Mouse (Mus musculus): ENCODE measurements around the gene Gm28635. TPM values are rescaled to one million over a fixed set of nuclear protein-coding genes. Genes with fewer than 3 reads are reported as not detected.

Gm28635 gene
- polyA plus RNA-seq, 1 experiment from 2014 or later, result not detected

DNA sequence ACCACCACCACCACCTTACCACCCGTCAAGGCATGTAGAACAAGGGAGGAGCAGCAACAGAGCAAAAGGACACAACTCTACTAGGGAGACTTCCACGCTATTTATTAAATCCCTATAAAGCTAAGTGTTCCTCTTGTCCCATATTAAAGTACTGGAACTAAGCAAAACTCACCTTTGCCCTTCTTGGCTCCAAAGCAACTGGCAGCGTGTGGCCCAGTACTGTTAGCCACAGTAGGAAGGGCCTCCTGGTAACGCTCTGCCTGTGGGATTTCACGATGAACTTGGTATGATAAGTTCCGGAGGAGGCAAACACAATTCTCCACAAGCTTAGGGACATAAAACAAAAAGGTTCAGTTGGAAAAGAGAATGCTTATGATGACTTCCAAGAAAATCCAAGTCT lies 65.1 kb downstream of the Gm28635 start:
- 98% methylated on average over 6 of the region's 6 CpGs for WGBS
- no peaks in the 10 kb centered on the region for H3K27me3 ChIP-seq (replicated peaks)
- H3K4me2 ChIP-seq, result no peak overlapping the region
- H3K36me3 ChIP-seq, result peaks cover 89% of the 10 kb centered on the region
- no peak for ATAC-seq (ENCODE audit: low FRiP score)
- H3K9ac ChIP-seq (replicated peaks), result no peak overlapping the region
- H3K27ac ChIP-seq (replicated peaks), result no peak overlapping the region
- no peak overlapping the region for H3K4me3 ChIP-seq (replicated peaks)
- H3K4me1 ChIP-seq, result no peaks in the 10 kb centered on the region
- H3K9me3 ChIP-seq (replicated peaks), result no peaks in the 10 kb centered on the region

DNA sequence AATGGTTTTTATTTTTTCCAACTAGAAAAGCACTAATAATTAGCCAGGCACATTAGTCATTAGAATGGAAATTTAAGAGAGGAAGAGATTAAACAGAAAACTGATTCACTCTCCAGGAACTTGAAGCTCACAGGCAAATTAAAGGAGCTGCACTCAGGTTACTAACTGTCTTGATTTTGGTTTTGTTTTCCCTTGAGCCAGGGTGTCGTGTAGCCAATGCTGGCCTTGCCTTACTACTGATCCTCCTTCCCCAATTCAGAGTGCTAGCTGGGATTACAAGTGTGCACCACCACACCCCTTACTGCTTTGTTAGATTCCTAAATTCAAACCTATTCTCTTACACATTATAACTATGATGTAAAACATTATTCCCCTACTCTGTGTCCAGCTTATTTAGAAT lies 70.0 kb downstream of the Gm28635 start:
- ATAC-seq (ENCODE audit: low FRiP score), result no peak
- Histone ChIP-seq H3K9me3 (replicated peaks) (no peaks in the 10 kb centered on the region), H3K4me2 (no peak overlapping the region), H3K36me3 (peaks cover 84% of the 10 kb centered on the region), H3K27ac (replicated peaks) (no peak overlapping the region), H3K4me1 (no peaks in the 10 kb centered on the region), H3K9ac (replicated peaks) (no peak overlapping the region), H3K4me3 (replicated peaks) (no peak overlapping the region), H3K27me3 (replicated peaks) (no peaks in the 10 kb centered on the region)
- WGBS, result 88% methylated on average over 1 of the region's 1 CpGs

DNA sequence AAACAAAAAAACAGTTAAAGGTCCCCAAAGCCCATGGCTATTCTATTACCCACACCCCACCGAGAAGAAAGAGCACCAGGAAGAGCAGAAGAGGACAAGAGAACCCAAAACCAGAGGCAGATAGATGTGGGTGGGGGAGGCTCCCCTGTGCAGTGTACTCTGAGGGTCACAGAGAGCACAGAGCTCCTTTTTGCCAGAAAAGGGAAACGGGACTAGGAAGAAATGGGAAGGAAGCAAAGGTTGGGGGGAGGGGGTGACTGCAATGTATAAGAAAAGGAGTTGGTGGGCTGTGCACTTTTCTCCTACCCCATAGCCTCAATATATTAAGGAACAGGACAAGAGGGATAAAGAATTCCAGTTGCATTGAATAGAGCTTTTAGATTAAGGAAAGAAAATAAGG lies 76.9 kb downstream of the Gm28635 start:
- Histone ChIP-seq H3K36me3 (peaks cover 64% of the 10 kb centered on the region), H3K9me3 (replicated peaks) (no peaks in the 10 kb centered on the region), H3K4me3 (replicated peaks) (no peak overlapping the region), H3K9ac (replicated peaks) (no peak overlapping the region), H3K27ac (replicated peaks) (no peak overlapping the region), H3K4me2 (no peak overlapping the region), H3K4me1 (no peaks in the 10 kb centered on the region), H3K27me3 (replicated peaks) (no peaks in the 10 kb centered on the region)
- WGBS, result 88% methylated on average over 2 of the region's 2 CpGs
- ATAC-seq (ENCODE audit: low FRiP score), result no peak

DNA sequence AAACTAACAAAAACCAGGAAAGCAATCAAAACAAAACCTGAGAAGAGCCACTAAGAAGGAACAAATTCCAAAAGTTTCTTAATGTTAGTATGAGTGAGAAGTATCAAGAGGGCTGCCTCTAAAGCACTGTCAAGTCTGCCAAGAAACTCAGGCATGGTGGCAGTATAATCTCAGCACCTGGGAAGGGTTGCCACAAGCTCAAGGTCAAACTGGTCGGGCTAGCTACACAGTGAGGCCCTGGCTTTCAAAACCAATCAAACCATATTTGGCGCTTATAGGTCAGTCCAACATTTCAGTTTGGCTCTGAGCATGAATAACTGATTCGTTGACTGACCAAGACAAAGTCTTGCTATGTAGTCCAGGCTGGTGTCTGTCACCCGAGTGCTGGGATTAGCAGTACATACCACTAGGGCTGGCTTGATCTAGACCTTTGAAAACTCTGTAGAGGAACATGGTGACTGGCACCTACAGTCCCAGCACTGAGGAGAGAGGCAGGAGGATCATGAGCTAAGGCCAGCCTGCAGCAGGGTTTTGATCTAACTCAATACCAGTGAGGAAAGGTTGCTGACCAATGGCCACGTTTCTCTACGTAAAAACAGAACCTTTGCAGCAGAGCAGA lies 78.5 kb downstream of the Gm28635 start:
- no peak for ATAC-seq (ENCODE audit: low FRiP score)
- no peak overlapping the region for H3K9ac ChIP-seq (replicated peaks)
- 97% methylated on average over 6 of the region's 6 CpGs for WGBS
- no peaks in the 10 kb centered on the region for H3K9me3 ChIP-seq (replicated peaks)
- no peaks in the 10 kb centered on the region for H3K27me3 ChIP-seq (replicated peaks)
- H3K4me3 ChIP-seq (replicated peaks), result no peak overlapping the region
- no peak overlapping the region for H3K4me2 ChIP-seq
- no peak overlapping the region for H3K27ac ChIP-seq (replicated peaks)
- H3K36me3 ChIP-seq, result peaks cover 51% of the 10 kb centered on the region
- no peaks in the 10 kb centered on the region for H3K4me1 ChIP-seq

DNA sequence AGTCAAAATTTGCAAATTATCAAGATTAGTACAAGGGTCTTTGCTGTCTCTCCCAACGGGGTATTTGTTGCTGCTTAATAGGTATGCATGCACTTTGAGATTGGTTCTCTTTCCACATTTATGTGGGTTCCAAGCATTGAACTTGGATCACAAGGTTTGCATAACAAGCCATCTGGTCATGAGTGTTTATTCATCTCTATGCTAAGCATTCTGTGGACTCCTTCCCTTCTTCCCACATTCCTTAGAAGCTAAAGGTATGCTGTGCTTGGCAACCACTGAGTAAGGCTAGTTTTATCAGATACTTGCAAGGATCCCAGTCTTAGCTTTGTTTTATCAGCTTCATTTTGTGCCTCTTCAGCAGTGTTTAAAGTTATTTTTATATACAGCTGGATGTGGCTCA lies 80.7 kb downstream of the Gm28635 start:
- 100% methylated on average over 1 of the region's 1 CpGs for WGBS
- Histone ChIP-seq H3K9me3 (replicated peaks) (no peaks in the 10 kb centered on the region), H3K4me3 (replicated peaks) (no peak overlapping the region), H3K4me2 (no peak overlapping the region), H3K27me3 (replicated peaks) (no peaks in the 10 kb centered on the region), H3K9ac (replicated peaks) (no peak overlapping the region), H3K36me3 (peaks cover 29% of the 10 kb centered on the region), H3K4me1 (no peaks in the 10 kb centered on the region), H3K27ac (replicated peaks) (no peak overlapping the region)
- no peak for ATAC-seq (ENCODE audit: low FRiP score)

DNA sequence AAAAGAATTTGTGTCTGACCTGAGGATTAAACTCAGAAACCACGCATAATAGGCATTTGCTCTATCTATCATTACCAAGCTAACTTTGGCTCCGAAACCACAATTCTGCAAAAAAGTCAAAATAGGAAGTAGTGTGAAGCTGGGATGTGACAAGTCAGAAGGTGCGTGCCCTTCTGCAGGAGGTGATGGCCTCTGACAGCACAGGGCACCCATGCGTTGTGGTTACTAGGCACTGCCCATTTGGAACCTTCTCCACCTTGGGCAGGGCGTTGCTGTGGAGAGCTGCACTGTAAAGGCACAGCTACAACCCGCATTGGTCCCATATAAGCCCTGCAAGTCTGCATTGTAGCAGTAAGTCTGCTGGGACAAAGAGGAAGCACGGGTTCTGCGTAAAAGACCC lies 85.0 kb downstream of the Gm28635 start:
- WGBS, result 94% methylated on average over 8 of the region's 8 CpGs
- H3K9me3 ChIP-seq (replicated peaks), result no peaks in the 10 kb centered on the region
- no peaks in the 10 kb centered on the region for H3K4me1 ChIP-seq
- H3K4me3 ChIP-seq (replicated peaks), result no peak overlapping the region
- no peak overlapping the region for H3K27ac ChIP-seq (replicated peaks)
- H3K27me3 ChIP-seq (replicated peaks), result no peaks in the 10 kb centered on the region
- H3K4me2 ChIP-seq, result no peak overlapping the region
- H3K36me3 ChIP-seq, result 0 out of 2 replicates have a peak, but pooled peaks cover 7% of the 10 kb centered on the region
- ATAC-seq (ENCODE audit: low FRiP score), result no peak
- no peak overlapping the region for H3K9ac ChIP-seq (replicated peaks)

DNA sequence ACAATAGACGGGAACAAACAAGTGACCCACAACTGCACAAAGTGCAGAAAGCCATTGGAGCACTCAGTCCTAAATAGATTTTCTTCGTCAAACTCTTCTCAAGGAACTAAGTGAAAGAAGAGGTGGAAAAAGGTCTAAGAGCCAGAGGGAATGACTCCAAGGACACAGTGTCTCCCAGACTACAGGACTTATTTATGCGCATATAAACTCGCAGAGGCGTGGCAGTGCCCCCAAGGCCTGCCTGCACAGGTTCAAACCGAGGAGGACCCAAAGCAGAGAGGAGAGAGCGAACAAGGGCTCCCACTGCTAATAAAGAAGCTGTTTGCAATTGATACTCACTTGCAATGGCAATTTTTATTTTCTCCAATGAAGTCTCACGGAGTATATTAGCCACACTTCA lies 92.1 kb downstream of the Gm28635 start:
- H3K4me2 ChIP-seq, result no peak overlapping the region
- no peaks in the 10 kb centered on the region for H3K4me1 ChIP-seq
- no peak overlapping the region for H3K9ac ChIP-seq (replicated peaks)
- 83% methylated on average over 8 of the region's 8 CpGs for WGBS
- no peaks in the 10 kb centered on the region for H3K27me3 ChIP-seq (replicated peaks)
- H3K4me3 ChIP-seq (replicated peaks), result no peak overlapping the region
- no peak overlapping the region for H3K27ac ChIP-seq (replicated peaks)
- ATAC-seq (ENCODE audit: low FRiP score), result no peak
- peaks cover 5% of the 10 kb centered on the region; the same call in 1 of the 2 replicates for H3K36me3 ChIP-seq
- H3K9me3 ChIP-seq (replicated peaks), result no peaks in the 10 kb centered on the region

DNA sequence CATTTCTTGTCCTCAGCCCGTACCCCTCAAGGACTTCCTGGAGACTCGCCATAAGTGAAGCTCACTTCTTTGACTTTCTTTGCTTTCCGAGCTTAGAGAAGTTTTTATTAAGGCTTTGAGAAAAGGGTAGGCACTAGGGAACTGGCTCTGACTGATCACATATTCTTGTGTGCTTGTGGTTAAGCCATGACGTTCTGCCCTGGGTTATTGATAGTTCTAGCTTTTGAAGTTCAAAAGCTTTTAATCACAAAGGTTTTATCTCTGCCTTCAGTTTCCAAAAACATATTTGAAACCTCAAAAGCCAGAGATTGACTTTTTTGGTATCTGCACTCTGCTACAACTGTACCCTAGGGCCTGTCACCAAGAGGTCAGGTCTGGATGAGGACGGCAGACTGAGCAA lies 95.6 kb downstream of the Gm28635 start:
- WGBS, result 86% methylated on average over 5 of the region's 5 CpGs
- no peak for ATAC-seq (ENCODE audit: low FRiP score)
- no peaks in the 10 kb centered on the region for H3K27me3 ChIP-seq (replicated peaks)
- H3K27ac ChIP-seq (replicated peaks), result no peak overlapping the region
- H3K9me3 ChIP-seq (replicated peaks), result no peaks in the 10 kb centered on the region
- H3K4me1 ChIP-seq, result no peaks in the 10 kb centered on the region
- peaks cover 18% of the 10 kb centered on the region for H3K36me3 ChIP-seq
- H3K9ac ChIP-seq (replicated peaks), result no peak overlapping the region
- H3K4me2 ChIP-seq, result no peak overlapping the region
- no peak overlapping the region for H3K4me3 ChIP-seq (replicated peaks)

DNA sequence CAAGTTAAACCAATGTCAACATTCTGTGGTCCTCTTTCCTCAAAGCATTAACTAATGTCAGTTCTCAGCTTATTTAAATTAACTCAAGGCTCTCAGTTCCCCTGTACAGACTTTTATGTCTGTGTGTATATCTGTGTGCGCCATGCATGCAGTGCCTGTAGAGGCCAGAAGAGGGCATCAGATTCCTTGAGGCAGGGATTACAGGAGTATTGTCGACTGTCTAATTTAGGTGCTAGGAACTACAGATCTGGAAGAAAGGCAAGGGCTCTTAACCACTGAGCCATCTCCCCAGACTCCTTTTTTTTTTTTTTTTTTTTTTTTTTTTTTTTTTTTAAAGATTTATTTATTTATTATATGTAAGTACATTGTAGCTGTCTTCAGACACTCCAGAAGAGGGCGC lies 96.6 kb downstream of the Gm28635 start:
- no peaks in the 10 kb centered on the region for H3K9me3 ChIP-seq (replicated peaks)
- H3K36me3 ChIP-seq, result peaks cover 18% of the 10 kb centered on the region
- H3K4me2 ChIP-seq, result no peak overlapping the region
- no peaks in the 10 kb centered on the region for H3K27me3 ChIP-seq (replicated peaks)
- H3K4me1 ChIP-seq, result no peaks in the 10 kb centered on the region
- no peak overlapping the region for H3K27ac ChIP-seq (replicated peaks)
- no peak overlapping the region for H3K9ac ChIP-seq (replicated peaks)
- ATAC-seq (ENCODE audit: low FRiP score), result no peak
- no peak overlapping the region for H3K4me3 ChIP-seq (replicated peaks)
- 86% methylated on average over 2 of the region's 3 CpGs for WGBS

DNA sequence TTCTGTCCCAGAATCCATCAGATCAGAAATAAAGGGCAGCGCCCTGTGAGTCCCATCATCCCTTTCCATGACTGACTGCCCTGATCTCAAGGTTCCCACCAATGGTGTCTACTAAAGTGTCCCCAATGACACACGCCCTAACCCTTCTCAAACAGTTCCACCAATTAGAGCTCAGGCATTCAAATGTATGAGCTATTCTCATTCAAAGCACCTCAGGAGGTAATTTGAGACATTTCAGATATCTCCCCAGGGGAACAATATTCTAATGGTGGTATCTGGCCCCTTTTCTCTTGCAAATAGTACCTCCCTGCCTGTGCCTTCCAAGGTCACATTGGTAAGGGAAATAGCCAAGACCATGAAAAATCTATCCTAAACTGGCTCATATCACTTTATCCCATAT lies 98.5 kb downstream of the Gm28635 start:
- Histone ChIP-seq H3K4me1 (no peaks in the 10 kb centered on the region), H3K27me3 (replicated peaks) (no peaks in the 10 kb centered on the region), H3K9ac (replicated peaks) (no peak overlapping the region), H3K9me3 (replicated peaks) (no peaks in the 10 kb centered on the region), H3K4me3 (replicated peaks) (no peak overlapping the region), H3K4me2 (no peak overlapping the region), H3K27ac (replicated peaks) (no peak overlapping the region), H3K36me3 (peaks cover 12% of the 10 kb centered on the region)
- ATAC-seq (ENCODE audit: low FRiP score), result no peak
- 87% methylated on average over 2 of the region's 2 CpGs for WGBS

DNA sequence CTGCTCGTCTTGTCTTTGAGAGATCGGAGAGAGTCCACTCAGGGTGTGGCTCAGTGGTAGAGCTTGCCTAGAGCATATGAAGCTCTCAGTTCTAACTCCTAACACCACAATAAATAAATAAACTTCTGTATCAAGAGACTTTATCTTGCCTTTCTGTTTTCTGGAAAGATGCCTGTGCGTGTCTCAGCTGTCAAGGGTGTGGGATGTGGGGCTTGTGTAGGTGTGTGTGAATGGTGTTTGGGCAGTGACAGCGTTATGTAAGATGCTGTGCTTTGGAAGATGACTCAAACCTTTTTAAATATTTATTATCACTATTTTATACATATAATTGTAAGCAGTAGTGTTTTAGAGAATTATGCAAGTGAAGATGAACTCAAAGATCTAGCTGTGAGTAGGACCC lies 103.7 kb downstream of the Gm28635 start:
- Histone ChIP-seq H3K4me1 (no peaks in the 10 kb centered on the region), H3K27me3 (replicated peaks) (no peaks in the 10 kb centered on the region), H3K4me2 (no peak overlapping the region), H3K9me3 (replicated peaks) (no peaks in the 10 kb centered on the region), H3K9ac (replicated peaks) (no peak overlapping the region), H3K27ac (replicated peaks) (no peak overlapping the region), H3K4me3 (replicated peaks) (no peak overlapping the region), H3K36me3 (peaks cover 10% of the 10 kb centered on the region)
- ATAC-seq (ENCODE audit: low FRiP score), result no peak
- 96% methylated on average over 4 of the region's 4 CpGs for WGBS

DNA sequence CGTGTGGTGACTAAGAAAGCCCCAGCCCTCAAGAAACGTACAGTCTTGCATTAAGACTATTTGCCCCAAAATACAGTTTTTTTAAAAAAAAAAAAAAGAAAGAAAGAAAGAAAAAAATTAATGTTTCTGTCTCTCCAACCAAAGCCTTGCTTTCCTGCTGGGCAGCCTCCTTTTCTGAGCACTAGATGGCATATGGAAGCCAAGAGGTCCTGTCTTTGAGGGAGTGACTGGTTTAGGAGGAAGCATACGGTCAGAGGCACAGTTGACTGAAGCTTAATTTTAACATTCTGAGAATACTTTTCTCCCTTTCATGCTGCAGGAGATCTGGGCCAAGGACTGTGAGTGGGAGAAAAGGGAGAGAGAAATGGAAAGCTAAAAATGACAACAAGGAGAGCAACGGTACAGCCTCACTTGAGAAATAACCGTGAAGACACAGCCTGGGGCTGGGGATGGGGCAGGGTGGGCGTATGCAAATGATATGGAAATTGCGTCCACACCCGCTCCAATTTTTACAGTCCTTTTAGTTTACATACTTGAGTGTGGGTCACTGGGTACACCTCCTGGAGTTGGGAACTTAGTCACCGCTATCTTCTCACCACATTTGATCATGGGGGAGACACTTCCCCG lies 120.8 kb downstream of the Gm28635 start:
- no peak overlapping the region for H3K9ac ChIP-seq (replicated peaks)
- 48% methylated on average over 10 of the region's 10 CpGs for WGBS
- ATAC-seq (ENCODE audit: low FRiP score), result no peak
- no peak overlapping the region for H3K27ac ChIP-seq (replicated peaks)
- H3K4me3 ChIP-seq (replicated peaks), result no peak overlapping the region
- H3K4me1 ChIP-seq, result no peaks in the 10 kb centered on the region
- no peaks in the 10 kb centered on the region for H3K9me3 ChIP-seq (replicated peaks)
- H3K36me3 ChIP-seq, result no peaks in the 10 kb centered on the region
- peak overlapping the region; percentile 33 for H3K4me2 ChIP-seq
- H3K27me3 ChIP-seq (replicated peaks), result no peaks in the 10 kb centered on the region

Measured in neural tube, embryonic 15.5 days (tissue).